27 mouse cellular contexts compared by ENCODE assay signal in genomic region chr11:115983291-115983690, GRCm38 (mm10). TPM values are rescaled to one million over a fixed set of nuclear protein-coding genes. Genes with fewer than 3 reads are reported as not detected.
"Had no signal": no experiment of that assay in that cellular context is flagged by ENCODE, and none has a peak within 500 bp of the region (broad histone marks: within the 10 kb centered on the region; RNA-seq: fewer than 3 reads in every experiment).

No protein-coding gene starts in this region.

- H3K4me1 ChIP-seq: heart, embryonic 10.5 days; heart, embryonic 12.5 days; hindbrain, embryonic 12.5 days; intestine, embryonic 15.5 days; limb, embryonic 10.5 days; limb, embryonic 12.5 days; liver, embryonic 13.5 days; liver, embryonic 15.5 days had no signal

- H3K27ac ChIP-seq: heart, embryonic 10.5 days; hindbrain, embryonic 10.5 days; hindbrain, embryonic 12.5 days; hindbrain, embryonic 14.5 days; intestine, embryonic 15.5 days; layer of hippocampus, adult 2 months; left cerebral cortex, adult 2 months; limb, embryonic 10.5 days; limb, embryonic 12.5 days; liver, embryonic 13.5 days; liver, embryonic 15.5 days had no signal

- ATAC-seq: hindbrain, embryonic 16.5 days; inflammation-experienced regulatory T-cells, adult 6 months; intestine, embryonic 15.5 days; intestine, postnatal 0 days had no signal

- H3K4me3 ChIP-seq: heart, embryonic 10.5 days; heart, embryonic 12.5 days; hindbrain, embryonic 10.5 days; hindbrain, embryonic 12.5 days; intestine, embryonic 15.5 days; layer of hippocampus, adult 2 months; left cerebral cortex, adult 2 months; limb, embryonic 10.5 days; limb, embryonic 12.5 days; liver, embryonic 13.5 days; liver, embryonic 15.5 days had no signal

- H3K36me3 ChIP-seq: heart, embryonic 10.5 days; heart, embryonic 12.5 days; hindbrain, embryonic 10.5 days; hindbrain, embryonic 12.5 days; intestine, embryonic 15.5 days; limb, embryonic 10.5 days; limb, embryonic 12.5 days; liver, embryonic 13.5 days; liver, embryonic 15.5 days had no signal

- DNase-seq: gastrocnemius, postnatal 10 days; gastrocnemius, postnatal 25 days; heart, adult 18-20 months; heart, postnatal 10 days; heart, postnatal 4 days; kidney, adult 18-20 months; kidney, adult 8-10 months; kidney, postnatal 10 days; kidney, postnatal 25 days; kidney, postnatal 4 days; liver; liver, embryonic 13.5 days had no signal

- H3K27me3 ChIP-seq: intestine, embryonic 15.5 days had no signal

- H3K4me2 ChIP-seq: heart, embryonic 12.5 days; hindbrain, embryonic 12.5 days; hindbrain, embryonic 14.5 days; intestine, embryonic 15.5 days; limb, embryonic 12.5 days; liver, embryonic 11.5 days; liver, embryonic 13.5 days; liver, embryonic 15.5 days had no signal

- H3K9me3 ChIP-seq: heart, embryonic 10.5 days; heart, embryonic 12.5 days; hindbrain, embryonic 10.5 days; hindbrain, embryonic 12.5 days; intestine, embryonic 15.5 days; limb, embryonic 10.5 days; limb, embryonic 12.5 days; liver, embryonic 13.5 days; liver, embryonic 15.5 days had no signal

- H3K9ac ChIP-seq: heart, embryonic 12.5 days; hindbrain, embryonic 12.5 days; hindbrain, embryonic 14.5 days; intestine, embryonic 15.5 days; limb, embryonic 12.5 days; liver, embryonic 13.5 days; liver, embryonic 15.5 days had no signal

RNA-seq across cellular contexts. Expression of gene Itgb4, which starts 8.8 kb away (rescaled TPM):
- polyA plus RNA-seq: inflammation-experienced regulatory T-cells, adult 6 months had no signal
